Mouse (Mus musculus) bone marrow macrophage, adult 2 months (primary cell): ENCODE measurements around the gene OR5BS1P. TPM values are rescaled to one million over a fixed set of nuclear protein-coding genes. Genes with fewer than 3 reads are reported as not detected.
A peak's percentile ranks its signal among the peaks of the same experiment; 100 is the strongest.
"Not testable (repeated sequence)": the region's sequence is repeated elsewhere in the genome, so short reads cannot be mapped to it uniquely, and the experiment has no call there.

Source experiments
- H3K27ac ChIP-seq: 2 replicates; pipeline ENCODE4 v1.5.1; 2012; ENCODE audit warnings: low read depth, low read length; ENCODE audit not compliant: insufficient read depth
- H3K4me1 ChIP-seq: 2 replicates; pipeline ENCODE4 v1.6.1; 2012; ENCODE audit warnings: low read length; ENCODE audit not compliant: control insufficient read depth, insufficient read depth
- H3K4me3 ChIP-seq: 2 replicates; pipeline ENCODE4 v1.5.1; 2012; ENCODE audit warnings: mild to moderate bottlenecking, low read length, moderate library complexity; ENCODE audit not compliant: insufficient read depth
- CTCF ChIP-seq: IDR thresholded peaks from 2 replicates; pipeline ENCODE4 v1.5.1; 2012; ENCODE audit warnings: low read depth, mild to moderate bottlenecking, low read length, moderate library complexity
- POLR2A ChIP-seq: IDR thresholded peaks from 2 replicates; pipeline ENCODE4 v1.6.1; 2012; ENCODE audit warnings: mild to moderate bottlenecking, low read depth, low read length, borderline replicate concordance
- polyA plus RNA-seq: library from polyadenylated mRNA; stranded (reverse); fragments of >200 nt; gene quantifications from 2 replicates; pipeline ENCODE4 v1.2.4, GENCODE M21; 2012; ENCODE audit not compliant: missing spikeins, insufficient read depth, insufficient read length

The OR5BS1P gene
- polyA plus RNA-seq, 1 experiment = not detected

DNA sequence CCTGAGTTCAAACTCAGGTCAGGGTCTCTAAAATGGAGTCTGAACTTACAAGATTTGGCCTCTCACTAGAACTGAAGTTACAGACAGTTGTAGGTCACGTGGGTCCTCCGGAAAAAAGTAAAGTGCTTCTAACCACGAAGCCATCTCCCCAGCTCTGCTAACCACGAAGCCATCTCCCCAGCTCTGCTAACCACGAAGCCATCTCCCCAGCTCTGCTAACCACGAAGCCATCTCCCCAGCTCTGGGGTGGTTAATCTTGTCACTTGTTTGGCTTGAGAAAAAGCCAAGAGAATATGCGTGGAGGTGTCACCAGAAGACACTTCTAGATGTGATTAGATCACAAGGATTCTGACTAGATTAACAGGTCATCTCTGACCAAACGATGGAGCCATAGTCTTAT, 44.5 kb downstream of the OR5BS1P start:
- TF ChIP-seq POLR2A (no peak), CTCF (no peak)
- Histone ChIP-seq H3K4me1 (peaks cover 30% of the 10 kb centered on the region), H3K27ac (peak overlapping the region; percentile 97), H3K4me3 (no peak overlapping the region)

DNA sequence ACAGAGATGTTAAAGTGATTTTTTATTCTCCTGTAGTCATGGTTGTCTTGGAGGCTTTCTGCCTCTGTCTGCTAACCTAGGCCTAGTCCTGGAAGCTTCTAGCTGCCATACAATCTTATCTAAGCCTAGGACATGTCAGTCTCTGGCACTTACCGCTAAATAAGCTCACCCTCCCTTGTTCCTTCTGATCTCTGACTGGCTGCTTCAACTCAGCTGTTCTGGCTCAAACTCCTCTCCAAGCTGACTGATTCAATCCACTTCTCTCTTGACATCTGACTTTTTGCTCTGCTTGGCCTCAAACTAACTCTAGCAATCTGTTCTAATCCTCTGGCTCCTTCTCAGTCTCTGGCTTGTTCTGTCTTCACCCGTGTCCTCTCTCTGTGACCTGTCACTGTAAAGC, 45.1 kb downstream of the OR5BS1P start:
- H3K4me1 ChIP-seq = peaks cover 30% of the 10 kb centered on the region
- not testable (repeated sequence) for H3K4me3 ChIP-seq, H3K27ac ChIP-seq

DNA sequence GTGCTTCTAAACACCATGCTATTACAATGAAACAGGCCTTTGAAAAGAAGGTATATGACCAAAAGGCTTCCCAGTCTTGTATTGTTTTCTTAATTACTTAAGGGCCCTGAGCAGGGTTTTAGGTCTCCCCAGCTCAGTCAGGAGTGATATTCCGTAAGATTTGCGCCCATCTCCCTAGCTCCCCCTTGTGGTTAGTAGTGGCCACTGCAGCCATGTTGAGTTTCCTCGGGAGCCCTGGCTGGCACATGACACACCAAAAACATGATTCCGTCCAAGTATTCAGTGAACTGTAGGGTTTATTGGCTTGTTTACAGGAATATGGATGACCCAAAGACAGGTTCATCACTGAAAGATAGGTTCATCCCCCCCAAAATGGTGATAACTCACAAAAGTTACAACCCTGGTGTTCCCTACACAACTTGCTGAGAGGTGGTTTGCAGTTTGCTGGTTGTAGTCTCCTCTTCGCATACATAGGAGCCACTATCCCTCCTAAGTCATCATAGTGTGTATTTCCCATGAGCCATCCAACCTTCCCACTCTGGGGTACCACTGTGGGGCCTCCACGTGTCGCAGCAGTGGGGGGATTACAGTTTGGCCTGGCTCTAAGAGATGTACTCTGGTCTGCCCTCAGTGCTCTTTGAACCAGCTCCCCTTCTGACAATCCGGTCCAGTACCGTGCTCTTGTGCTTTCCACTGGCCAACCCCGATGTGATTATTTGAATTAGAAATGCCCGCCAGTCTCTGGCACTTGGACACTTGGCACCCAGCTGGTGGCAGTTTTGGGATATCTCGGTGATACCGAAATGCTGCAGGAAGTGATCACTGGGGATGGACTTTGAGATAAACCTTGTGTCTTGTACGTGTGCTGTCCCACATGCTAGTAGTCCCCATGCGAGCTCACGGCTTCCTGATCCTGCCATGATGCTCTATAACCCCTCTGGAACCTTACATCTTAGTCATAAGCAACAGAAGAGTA, 48.0 kb downstream of the OR5BS1P start:
- Histone ChIP-seq H3K27ac (peak overlapping the region; percentile 39; the same call in 1 of the 2 replicates), H3K4me3 (no peak overlapping the region), H3K4me1 (peaks cover 14% of the 10 kb centered on the region)
- TF ChIP-seq CTCF = peak; percentile 88
- TF ChIP-seq POLR2A = no peak

DNA sequence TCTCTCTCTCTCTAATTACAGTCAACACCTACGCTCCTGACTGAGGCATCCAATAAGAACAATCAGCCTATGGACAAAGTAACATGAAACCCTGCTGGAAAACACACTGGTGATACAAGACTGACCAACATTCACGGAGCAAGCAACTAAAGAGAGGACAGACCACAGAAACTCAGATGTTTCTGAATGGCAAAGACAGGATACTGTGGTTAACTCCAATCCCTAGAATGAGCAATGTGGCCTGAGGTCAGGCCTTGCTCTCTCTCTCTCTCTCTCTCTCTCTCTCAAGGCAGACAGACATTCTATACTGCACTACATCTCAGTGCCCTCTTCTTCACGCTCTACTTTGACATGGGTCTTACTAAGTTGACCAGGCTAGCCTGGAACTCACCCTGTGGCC, 51.5 kb downstream of the OR5BS1P start:
- Histone ChIP-seq H3K4me3 (no peak overlapping the region), H3K27ac (no peak overlapping the region), H3K4me1 (peaks cover 2% of the 10 kb centered on the region)
- TF ChIP-seq CTCF (no peak), POLR2A (no peak)

DNA sequence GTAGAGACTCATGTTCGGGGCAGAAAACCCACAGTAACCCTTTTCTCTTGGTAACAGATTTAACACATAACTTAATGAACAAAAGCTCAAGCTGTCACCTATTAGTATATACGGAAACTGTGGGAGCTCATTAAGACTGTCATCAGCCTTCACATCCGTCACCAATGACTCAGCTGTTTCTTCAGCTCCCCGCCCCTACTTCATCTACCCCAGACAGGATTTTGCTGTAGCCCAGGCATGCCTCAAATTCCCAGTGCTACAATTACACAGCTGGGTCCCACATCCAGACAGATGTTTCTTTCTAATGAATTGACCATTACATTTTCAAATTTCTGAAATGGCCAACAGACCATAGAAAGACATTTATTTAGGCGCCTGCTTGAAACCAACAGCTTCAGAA, 56.4 kb downstream of the OR5BS1P start:
- Histone ChIP-seq H3K27ac (no peak overlapping the region), H3K4me1 (peaks cover 14% of the 10 kb centered on the region; the same call in 1 of the 2 replicates), H3K4me3 (no peak overlapping the region)
- no peak for TF ChIP-seq POLR2A
- no peak for TF ChIP-seq CTCF

DNA sequence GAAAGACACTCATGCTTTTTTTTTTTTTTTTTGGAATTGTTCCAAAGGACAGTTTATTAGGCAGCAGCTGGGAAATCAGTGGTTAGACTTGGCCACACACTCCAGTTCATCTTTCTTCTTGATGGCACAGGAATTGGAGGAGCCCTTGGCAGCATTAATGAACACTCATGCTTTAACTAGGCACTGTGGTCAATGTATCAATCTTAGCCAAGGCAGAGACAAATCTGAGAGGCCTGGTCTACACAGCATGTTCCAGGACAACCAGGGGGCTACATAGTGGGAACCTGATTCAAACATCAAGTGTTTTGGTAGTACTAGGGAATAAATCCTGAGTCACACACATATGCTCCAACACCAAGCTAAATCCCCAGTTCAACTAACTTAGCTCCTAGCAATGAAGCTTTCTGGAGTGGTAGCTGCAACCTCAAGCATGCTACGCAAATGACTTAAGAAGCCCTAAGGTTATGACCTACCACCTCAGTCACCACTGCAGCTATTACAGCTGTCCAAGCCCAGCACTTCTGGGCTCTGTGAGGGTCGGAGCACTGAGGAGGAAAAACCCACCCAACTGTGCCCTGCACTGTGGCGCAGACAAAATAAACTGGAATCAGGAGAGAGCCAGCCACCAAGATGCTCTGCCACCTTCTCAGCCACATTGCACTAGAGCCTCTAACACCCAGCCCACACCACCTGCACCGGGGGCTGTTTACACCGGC, 57.5 kb downstream of the OR5BS1P start:
- no peak for TF ChIP-seq POLR2A
- no peak for TF ChIP-seq CTCF
- H3K4me3 ChIP-seq = no peak overlapping the region
- H3K27ac ChIP-seq = no peak overlapping the region
- peaks cover 16% of the 10 kb centered on the region; the same call in 1 of the 2 replicates for H3K4me1 ChIP-seq

DNA sequence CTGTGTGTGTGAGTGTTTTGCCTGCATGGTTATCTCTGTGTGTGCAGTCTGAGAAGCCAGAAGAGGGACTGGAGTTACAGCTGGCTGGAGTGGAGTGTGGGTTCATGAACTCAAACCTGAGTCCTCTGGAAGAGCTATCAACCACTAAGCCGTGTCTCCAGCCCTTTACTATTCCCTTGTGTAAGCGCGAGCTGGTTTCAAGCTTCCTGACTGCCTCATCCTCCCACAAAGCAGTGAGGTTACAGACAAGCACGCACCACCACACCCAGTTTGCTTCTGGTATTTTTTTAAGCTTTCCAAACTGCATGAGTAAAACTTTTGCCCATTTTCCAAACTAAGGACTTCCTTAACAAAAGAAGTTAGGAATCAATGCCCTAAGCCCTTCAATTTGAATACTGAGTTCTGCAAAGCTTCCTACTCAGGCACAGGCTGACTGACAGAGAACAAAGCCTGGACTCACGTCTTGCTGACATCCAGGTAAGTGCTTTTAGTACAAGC, 58.4 kb downstream of the OR5BS1P start:
- TF ChIP-seq CTCF (no peak), POLR2A (no peak)
- Histone ChIP-seq H3K27ac (no peak overlapping the region), H3K4me3 (no peak overlapping the region), H3K4me1 (peaks cover 16% of the 10 kb centered on the region; the same call in 1 of the 2 replicates)

Other genes starting within 250 kb of the OR5BS1P start
- not detected in 2 replicates for gene Gm44579, start 248.9 kb upstream of the OR5BS1P start, polyA plus RNA-seq
- not detected in 2 replicates for gene Olfr287, start 248.8 kb upstream of the OR5BS1P start, polyA plus RNA-seq
- gene Olfr286, start 235.4 kb upstream of the OR5BS1P start, polyA plus RNA-seq = not detected in 2 replicates
- gene H1fnt, start 212.6 kb upstream of the OR5BS1P start, polyA plus RNA-seq = not detected in 2 replicates
- not detected in 2 replicates for gene Zfp641, start 173.7 kb upstream of the OR5BS1P start, polyA plus RNA-seq
- not detected in 2 replicates for gene Olfr285, start 152.5 kb upstream of the OR5BS1P start, polyA plus RNA-seq
- gene Olfr284, start 128.9 kb upstream of the OR5BS1P start, polyA plus RNA-seq = not detected in 2 replicates
- gene Olfr283, start 89.0 kb upstream of the OR5BS1P start, polyA plus RNA-seq = not detected in 2 replicates
- not detected in 2 replicates for gene Olfr282, start 38.7 kb upstream of the OR5BS1P start, polyA plus RNA-seq
- gene Olfr281, start 17.3 kb upstream of the OR5BS1P start, polyA plus RNA-seq = not detected in 2 replicates
- not detected in 2 replicates for gene Lalba, start 12.8 kb downstream of the OR5BS1P start, polyA plus RNA-seq
- gene Olfr279, start 22.5 kb downstream of the OR5BS1P start, polyA plus RNA-seq = not detected in 2 replicates
- 56.6 and 62.4 TPM in 2 replicates for gene Kansl2, start 64.4 kb downstream of the OR5BS1P start, polyA plus RNA-seq
- gene Ccnt1, start 101.0 kb downstream of the OR5BS1P start, polyA plus RNA-seq = 42.6 and 44.0 TPM in 2 replicates
- gene 4930415O20Rik, start 101.1 kb downstream of the OR5BS1P start, polyA plus RNA-seq = not detected in 2 replicates
- 0.35 and 0.72 TPM in 2 replicates for gene Adcy6, start 140.2 kb downstream of the OR5BS1P start, polyA plus RNA-seq
- 0.88 and 1.3 TPM in 2 replicates for gene Cacnb3, start 160.9 kb downstream of the OR5BS1P start, polyA plus RNA-seq
- 83.1 and 84.9 TPM in 2 replicates for gene Ddx23, start 193.0 kb downstream of the OR5BS1P start, polyA plus RNA-seq
- gene Rnd1, start 207.6 kb downstream of the OR5BS1P start, polyA plus RNA-seq = 1.1 TPM in 2 replicates
- gene Ccdc65, start 238.3 kb downstream of the OR5BS1P start, polyA plus RNA-seq = not detected in 2 replicates